Mouse (Mus musculus) midbrain, embryonic 16.5 days (tissue): ENCODE measurements around the gene Ephx4. TPM values are rescaled to one million over a fixed set of nuclear protein-coding genes. Genes with fewer than 3 reads are reported as not detected.
A peak's percentile ranks its signal among the peaks of the same experiment; 100 is the strongest.
"Not testable (repeated sequence)": the region's sequence is repeated elsewhere in the genome, so short reads cannot be mapped to it uniquely, and the experiment has no call there.

Source experiments
- ATAC-seq: fragments of 200-750 bp; cut with Nextera tagmentation; 2 replicates; pipeline ENCODE4 v1.8.0; 2017; ENCODE audit warnings: moderate TSS enrichment
- H3K27ac ChIP-seq: fragments of 300-500 bp; sonication (generic); 2 replicates; pipeline ENCODE4 v1.5.1; 2014; ENCODE audit warnings: mild to moderate bottlenecking, low read length, mixed read lengths
- H3K27me3 ChIP-seq: fragments of 300-500 bp; sonication (generic); 2 replicates; pipeline ENCODE4 v1.6.1; 2014; ENCODE audit warnings: low read depth, low read length, mixed read lengths; ENCODE audit not compliant: control insufficient read depth, insufficient read depth
- H3K36me3 ChIP-seq: fragments of 300-500 bp; sonication (generic); 2 replicates; pipeline ENCODE4 v1.6.1; 2014; ENCODE audit warnings: mild to moderate bottlenecking, low read length, moderate library complexity, mixed read lengths; ENCODE audit not compliant: control insufficient read depth, insufficient read depth
- H3K4me1 ChIP-seq: fragments of 300-500 bp; sonication (generic); 2 replicates; pipeline ENCODE4 v1.6.1; 2014; ENCODE audit warnings: mild to moderate bottlenecking, low read length, mixed read lengths; ENCODE audit not compliant: control insufficient read depth, insufficient read depth
- H3K4me2 ChIP-seq: fragments of 300-500 bp; sonication (generic); 2 replicates; pipeline ENCODE4 v1.6.1; 2014; ENCODE audit warnings: mild to moderate bottlenecking, low read length, mixed read lengths
- H3K4me3 ChIP-seq: fragments of 300-500 bp; sonication (generic); 2 replicates; pipeline ENCODE4 v1.5.1; 2014; ENCODE audit warnings: low read depth, mild to moderate bottlenecking, low read length, moderate library complexity, mixed read lengths
- H3K9ac ChIP-seq: fragments of 300-500 bp; sonication (generic); 2 replicates; pipeline ENCODE4 v1.6.1; 2014; ENCODE audit warnings: low read depth, low read length, mixed read lengths
- H3K9me3 ChIP-seq: fragments of 300-500 bp; sonication (generic); replicated peaks from 2 replicates; pipeline ENCODE4 v1.6.1; 2014; ENCODE audit warnings: mild to moderate bottlenecking, low read length, mixed read lengths; ENCODE audit not compliant: control insufficient read depth, poor library complexity, severe bottlenecking
- WGBS: fragments of 180-500 bp; shearing (Covaris S2); extraction: QIAGEN DNeasy Blood & Tissue Kit; methylation state at CpG from one replicate; pipeline ENCODE4 v1.1.7; 2014; 5-methylcytosine and 5-hydroxymethylcytosine counted together
- polyA plus RNA-seq: library from polyadenylated mRNA; unstranded; fragments of >200 nt; fragmentation: Nextera tagmentation; extraction: Ambion mirVana; gene quantifications from 2 replicates; pipeline ENCODE4 v1.2.1, GENCODE M21; 2015

The Ephx4 gene
- polyA plus RNA-seq, 1 experiment from 2014 or later, result 3.2 TPM

GRCm38 (mm10) chr5:107386448-107386847, 16.1 kb upstream of the Ephx4 start:
- ATAC-seq, H3K4me3 ChIP-seq, H3K9me3 ChIP-seq, H3K4me2 ChIP-seq, H3K27me3 ChIP-seq, H3K4me1 ChIP-seq, H3K36me3 ChIP-seq, H3K9ac ChIP-seq, H3K27ac ChIP-seq: not testable (repeated sequence)

- Histone ChIP-seq H3K27ac (no peak overlapping the region), H3K9me3 (no peaks in the 10 kb centered on the region; the same call in 1 of the 2 replicates), H3K36me3 (peaks cover 4% of the 10 kb centered on the region; the same call in 1 of the 2 replicates), H3K9ac (no peak overlapping the region), H3K27me3 (no peaks in the 10 kb centered on the region), H3K4me3 (no peak overlapping the region), H3K4me1 (no peaks in the 10 kb centered on the region), H3K4me2 (no peak overlapping the region)
- 100% methylated on average over 1 of the region's 1 CpGs for WGBS
- no peak for ATAC-seq
Measured at GRCm38 (mm10) chr5:107387788-107388187, 14.7 kb upstream of the Ephx4 start.

GRCm38 (mm10) chr5:107389373-107389772, 13.2 kb upstream of the Ephx4 start:
- H3K27ac ChIP-seq, result no peak overlapping the region
- H3K4me2 ChIP-seq, result no peak overlapping the region
- no peaks in the 10 kb centered on the region for H3K9me3 ChIP-seq
- no peak for ATAC-seq
- H3K4me1 ChIP-seq, result no peaks in the 10 kb centered on the region
- 97% methylated on average over 2 of the region's 2 CpGs for WGBS
- H3K4me3 ChIP-seq, result no peak overlapping the region
- no peak overlapping the region for H3K9ac ChIP-seq
- no peaks in the 10 kb centered on the region for H3K36me3 ChIP-seq
- H3K27me3 ChIP-seq, result no peaks in the 10 kb centered on the region

GRCm38 (mm10) chr5:107394437-107394836, 8.1 kb upstream of the Ephx4 start:
- no peak for ATAC-seq
- Histone ChIP-seq H3K4me1 (no peaks in the 10 kb centered on the region), H3K27ac (no peak overlapping the region), H3K4me3 (no peak overlapping the region), H3K27me3 (no peaks in the 10 kb centered on the region), H3K4me2 (no peak overlapping the region), H3K9ac (no peak overlapping the region), H3K9me3 (no peaks in the 10 kb centered on the region), H3K36me3 (no peaks in the 10 kb centered on the region)
- 76% methylated on average over 2 of the region's 2 CpGs for WGBS

- H3K27ac ChIP-seq, result no peak overlapping the region
- WGBS, result under 1% methylated on average over 75 of the region's 80 CpGs
- peak overlapping the region; percentile 61 for H3K4me3 ChIP-seq
- ATAC-seq, result peak; percentile 87
- peaks cover 11% of the 10 kb centered on the region for H3K27me3 ChIP-seq
- no peaks in the 10 kb centered on the region for H3K9me3 ChIP-seq
- H3K9ac ChIP-seq, result peak overlapping the region; percentile 72
- no peaks in the 10 kb centered on the region for H3K36me3 ChIP-seq
- H3K4me2 ChIP-seq, result peak overlapping the region; percentile 99
- H3K4me1 ChIP-seq, result peaks cover 4% of the 10 kb centered on the region
Measured at GRCm38 (mm10) chr5:107403011-107403946, 743 bp downstream of the Ephx4 start.

- H3K9me3 ChIP-seq, result no peaks in the 10 kb centered on the region
- WGBS, result 22% methylated on average over 12 of the region's 12 CpGs
- no peak overlapping the region for H3K27ac ChIP-seq
- H3K9ac ChIP-seq, result peak overlapping the region; percentile 72
- peaks cover 4% of the 10 kb centered on the region for H3K4me1 ChIP-seq
- peak overlapping the region; percentile 61 for H3K4me3 ChIP-seq
- no peaks in the 10 kb centered on the region for H3K36me3 ChIP-seq
- no peak for ATAC-seq
- H3K27me3 ChIP-seq, result peaks cover 11% of the 10 kb centered on the region
- peak overlapping the region; percentile 99 for H3K4me2 ChIP-seq
Measured at GRCm38 (mm10) chr5:107403947-107404684, 1.6 kb downstream of the Ephx4 start.

- Histone ChIP-seq H3K4me3 (no peak overlapping the region), H3K36me3 (no peaks in the 10 kb centered on the region), H3K4me1 (peaks cover 4% of the 10 kb centered on the region), H3K9me3 (no peaks in the 10 kb centered on the region), H3K9ac (no peak overlapping the region), H3K27ac (no peak overlapping the region), H3K4me2 (no peak overlapping the region), H3K27me3 (peaks cover 11% of the 10 kb centered on the region)
- 85% methylated on average over 4 of the region's 4 CpGs for WGBS
- ATAC-seq, result no peak
Measured at GRCm38 (mm10) chr5:107405361-107405760, 2.8 kb downstream of the Ephx4 start.

- Histone ChIP-seq H3K4me3 (no peak overlapping the region), H3K4me1 (no peaks in the 10 kb centered on the region), H3K27me3 (no peaks in the 10 kb centered on the region), H3K36me3 (no peaks in the 10 kb centered on the region), H3K9ac (no peak overlapping the region), H3K4me2 (no peak overlapping the region), H3K9me3 (no peaks in the 10 kb centered on the region), H3K27ac (no peak overlapping the region)
- ATAC-seq, result no peak
- WGBS, result 88% methylated on average over 1 of the region's 1 CpGs
Measured at GRCm38 (mm10) chr5:107410305-107410704, 7.8 kb downstream of the Ephx4 start.

GRCm38 (mm10) chr5:107411326-107411725, 8.8 kb downstream of the Ephx4 start:
- Histone ChIP-seq H3K27me3 (no peaks in the 10 kb centered on the region), H3K4me3 (no peak overlapping the region), H3K4me2 (no peak overlapping the region), H3K9ac (no peak overlapping the region), H3K27ac (no peak overlapping the region), H3K36me3 (no peaks in the 10 kb centered on the region), H3K4me1 (no peaks in the 10 kb centered on the region), H3K9me3 (no peaks in the 10 kb centered on the region)
- ATAC-seq, result no peak
- 72% methylated on average over 4 of the region's 4 CpGs for WGBS
